Mouse (Mus musculus) Muller cell, postnatal 12 days (primary cell): ENCODE results near the gene Slc4a5.

ENCODE experiments used
- DNase-seq: peaks from one replicate; pipeline ENCODE4 v3.0.0-alpha.2; 2015; ENCODE audit errors: inconsistent ontology term

Slc4a5 gene

DNA sequence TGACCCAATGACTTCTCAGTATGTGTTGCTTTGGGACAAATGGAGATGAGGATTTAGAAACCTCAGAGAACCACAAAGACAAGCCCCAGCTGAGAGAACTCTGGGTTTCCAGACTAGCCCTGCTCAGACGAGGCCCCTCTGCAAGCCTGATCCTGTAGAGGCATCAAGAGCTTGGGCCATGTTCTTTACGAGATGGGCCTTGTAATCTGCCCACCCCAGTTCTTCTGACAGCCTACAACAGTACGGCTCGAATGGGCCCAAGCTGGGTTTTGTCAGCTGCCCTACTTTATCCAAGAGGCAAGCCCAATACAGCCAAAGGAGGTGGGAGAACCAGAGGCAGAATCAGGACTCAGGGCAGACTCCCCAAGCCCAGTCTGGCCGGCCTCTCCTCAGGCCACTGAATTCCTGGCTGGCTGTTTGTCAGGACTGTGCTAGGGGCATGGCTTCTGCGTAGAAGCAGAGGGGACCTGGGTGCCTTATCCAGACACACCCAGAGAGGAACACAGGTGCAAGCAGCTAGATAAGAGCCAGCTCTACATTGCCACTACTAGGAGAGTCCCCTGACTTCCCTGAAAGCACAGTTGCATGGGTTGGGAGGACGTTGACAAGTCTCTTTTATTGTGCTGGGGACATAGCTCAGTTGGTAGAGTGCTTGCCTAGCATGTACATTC lies 132.0 kb downstream of the Slc4a5 start:
- no peak for DNase-seq

DNA sequence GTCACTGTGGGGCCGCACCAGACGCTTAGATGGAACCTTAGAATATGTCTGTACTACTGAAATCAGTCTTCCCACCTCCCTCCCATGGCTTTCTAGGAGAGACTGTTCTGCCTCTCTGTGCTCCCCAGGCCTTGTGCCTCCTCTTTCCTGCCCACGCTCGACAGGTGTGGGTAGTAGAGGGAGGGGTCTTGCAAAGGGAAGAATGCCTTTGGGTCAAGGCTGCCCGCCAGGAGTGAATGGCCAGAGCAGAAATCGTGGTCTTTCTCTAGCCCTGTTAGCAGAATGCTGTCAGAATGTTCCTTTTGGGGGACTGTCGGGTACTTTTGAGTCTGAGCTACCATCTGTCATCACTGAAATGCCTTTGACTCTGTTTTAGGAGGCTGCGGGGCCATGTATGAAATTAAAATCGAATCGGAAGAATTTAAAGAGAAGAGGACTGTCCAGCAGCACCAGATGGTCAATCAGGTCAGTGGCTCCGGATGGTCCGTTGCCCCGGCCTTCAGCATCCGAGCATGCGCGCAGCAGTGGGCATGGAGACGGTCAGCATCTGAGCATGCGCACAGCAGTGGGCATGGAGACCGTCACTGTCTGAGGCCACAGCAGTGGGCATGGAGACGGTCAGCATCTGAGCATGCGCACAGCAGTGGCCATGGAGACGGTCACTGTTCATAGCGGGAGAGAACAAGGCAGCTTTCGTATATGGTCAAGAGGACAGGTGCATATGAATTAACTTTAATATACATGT lies 133.2 kb downstream of the Slc4a5 start:
- no peak for DNase-seq
